Mouse (Mus musculus) cerebellum, postnatal 25 days (tissue): ENCODE measurements around the gene Tma7.

Source experiments
- DNase-seq, 2 experiments: peaks; one replicate each; pipeline ENCODE4 v3.0.0; 2021; ENCODE audit warnings: mixed read lengths in 2 of 2

The Tma7 gene

GRCm38 (mm10) chr9:109101933-109102445 lies 19.6 kb upstream of the Tma7 start:
- DNase-seq = no peak

GRCm38 (mm10) chr9:109100307-109100928 lies 18.0 kb upstream of the Tma7 start:
- no peak for DNase-seq

GRCm38 (mm10) chr9:109098969-109099368 lies 16.6 kb upstream of the Tma7 start:
- DNase-seq = peak in 1 of 2 experiments; percentile 45

GRCm38 (mm10) chr9:109098366-109098765 lies 16.0 kb upstream of the Tma7 start:
- no peak for DNase-seq

- peak; percentile 22 to 54 for DNase-seq
These were observed 15.4 kb upstream of the Tma7 start for GRCm38 (mm10) chr9:109097831-109098230.

- no peak for DNase-seq
These were observed 14.9 kb upstream of the Tma7 start for GRCm38 (mm10) chr9:109097291-109097690.

- no peak for DNase-seq
These were observed 14.5 kb upstream of the Tma7 start for GRCm38 (mm10) chr9:109096856-109097255.

GRCm38 (mm10) chr9:109096251-109096661 lies 13.9 kb upstream of the Tma7 start:
- DNase-seq = no peak

GRCm38 (mm10) chr9:109095137-109095982 lies 13.0 kb upstream of the Tma7 start, which contains the start of gene Plxnb1:
Plxnb1 (plus strand) TSS chr9:109095389.
- DNase-seq = peak; percentile 68 to 72

GRCm38 (mm10) chr9:109094553-109095136 lies 12.3 kb upstream of the Tma7 start:
- no peak for DNase-seq

GRCm38 (mm10) chr9:109093786-109094552 lies 11.6 kb upstream of the Tma7 start:
- DNase-seq = no peak

GRCm38 (mm10) chr9:109092799-109093198 lies 10.4 kb upstream of the Tma7 start:
- no peak for DNase-seq

GRCm38 (mm10) chr9:109091802-109092201 lies 9.4 kb upstream of the Tma7 start:
- no peak for DNase-seq

GRCm38 (mm10) chr9:109090446-109090845 lies 8.1 kb upstream of the Tma7 start:
- DNase-seq = no peak

GRCm38 (mm10) chr9:109087987-109088386 lies 5.6 kb upstream of the Tma7 start:
- DNase-seq = peak; percentile 41 to 59

- no peak for DNase-seq
These were observed 2.5 kb upstream of the Tma7 start for GRCm38 (mm10) chr9:109084922-109085321.

- no peak for DNase-seq
These were observed 651 bp downstream of the Tma7 start for GRCm38 (mm10) chr9:109081749-109082123.

- DNase-seq = no peak
These were observed 1.9 kb downstream of the Tma7 start for GRCm38 (mm10) chr9:109080516-109080915.

- peak; percentile 96 for DNase-seq
These were observed 8.5 kb downstream of the Tma7 start, which contains the start of gene Atrip for GRCm38 (mm10) chr9:109073661-109074573. Atrip (minus strand) TSS chr9:109074124.

- no peak for DNase-seq
These were observed 14.2 kb downstream of the Tma7 start for GRCm38 (mm10) chr9:109068095-109068735.

GRCm38 (mm10) chr9:109060898-109061295 lies 21.5 kb downstream of the Tma7 start:
- DNase-seq = no peak
